Mouse (Mus musculus): ENCODE measurements at regions not wholly inside any gene's neighbourhood (a gene's known extent, or its start where the extent isn't known, plus 50 kb on each side); places are given as distances from the start of the nearest gene placed in this dataset.

DNA sequence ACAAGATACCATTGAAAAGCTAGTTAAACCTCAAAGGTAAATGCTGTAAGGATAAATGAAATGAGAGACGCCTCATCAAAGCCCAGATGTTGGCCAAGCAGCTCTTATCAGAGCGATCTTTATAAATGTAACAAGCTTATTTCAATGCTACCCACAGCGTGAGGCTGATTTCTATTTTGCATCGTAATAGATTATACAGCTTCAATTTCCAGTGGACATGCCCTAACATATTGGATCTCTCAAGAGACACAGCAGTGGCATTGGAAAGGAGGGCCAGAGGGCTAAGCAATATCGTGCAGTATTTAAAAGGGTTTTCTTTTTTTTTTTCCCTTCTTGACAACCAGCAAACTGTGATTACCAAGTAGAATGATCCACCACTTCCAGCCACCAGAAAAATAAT is 106.5 kb upstream of the Bet1 start:
- DNase-seq (ENCODE audit: low spot score), result no peak
- H3K36me3 ChIP-seq (ENCODE audit: insufficient read depth, low read length), result no peaks in the 10 kb centered on the region
- no peak overlapping the region for H3K4me3 ChIP-seq (ENCODE audit: low read depth, low read length)
- WGBS, result 82% methylated on average over 5 of the region's 5 CpGs
- no peak for ATAC-seq
- H3K9me3 ChIP-seq (ENCODE audit: low read length), result no peaks in the 10 kb centered on the region
- no peaks in the 10 kb centered on the region for H3K27me3 ChIP-seq (replicated peaks; ENCODE audit: insufficient read depth, low read length)
- no peaks in the 10 kb centered on the region for H3K4me1 ChIP-seq (ENCODE audit: insufficient read depth, low read depth, low read length)
- TF ChIP-seq EP300 (IDR thresholded peaks at IDR 0.05), result no peak
- no peak for TF ChIP-seq CTCF (IDR thresholded peaks at IDR 0.05)
- H3K9ac ChIP-seq (replicated peaks; ENCODE audit: low read depth), result no peak overlapping the region
- no peak overlapping the region for H3K27ac ChIP-seq (ENCODE audit: low read length)
- H3K4me2 ChIP-seq (replicated peaks; ENCODE audit: low read depth, low read length), result no peak overlapping the region

GRCm38 (mm10) chr6:4201176-4201575 is 114.4 kb upstream of the Bet1 start:
- DNase-seq (ENCODE audit: low spot score) (no peak), ATAC-seq (no peak)
- TF ChIP-seq CTCF (IDR thresholded peaks at IDR 0.05) (no peak), EP300 (IDR thresholded peaks at IDR 0.05) (no peak)
- H3K4me2 ChIP-seq (replicated peaks; ENCODE audit: low read depth, low read length), result no peak overlapping the region
- no peak overlapping the region for H3K9ac ChIP-seq (replicated peaks; ENCODE audit: low read depth)
- no peaks in the 10 kb centered on the region for H3K27me3 ChIP-seq (replicated peaks; ENCODE audit: insufficient read depth, low read length)
- H3K4me3 ChIP-seq (ENCODE audit: low read depth, low read length), result no peak overlapping the region
- H3K36me3 ChIP-seq (ENCODE audit: insufficient read depth, low read length), result no peaks in the 10 kb centered on the region
- WGBS, result 51% methylated on average over 2 of the region's 2 CpGs
- no peak overlapping the region for H3K27ac ChIP-seq (ENCODE audit: low read length)
- no peaks in the 10 kb centered on the region for H3K4me1 ChIP-seq (ENCODE audit: insufficient read depth, low read depth, low read length)
- H3K9me3 ChIP-seq (ENCODE audit: low read length), result no peaks in the 10 kb centered on the region

DNA sequence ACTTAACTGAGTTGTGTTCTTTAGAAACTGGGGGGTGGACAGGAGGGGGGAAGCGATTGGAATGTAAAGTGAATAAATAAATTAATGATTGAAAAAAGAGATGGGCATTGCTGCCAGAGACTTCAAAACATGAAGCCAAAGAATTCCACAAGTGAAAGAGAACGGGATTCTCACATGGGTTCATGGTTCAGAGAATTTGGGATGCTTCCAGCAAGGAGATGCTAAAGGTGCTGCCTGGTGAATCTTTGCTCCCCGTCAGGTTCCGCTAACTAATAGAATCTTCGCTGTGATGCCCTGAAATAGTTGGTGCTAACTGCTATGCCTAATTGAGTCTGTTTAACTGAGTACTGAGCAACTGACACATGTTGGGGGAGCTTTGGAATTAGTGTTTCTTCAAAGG is 118.9 kb upstream of the Bet1 start:
- Histone ChIP-seq H3K9me3 (ENCODE audit: low read length) (no peaks in the 10 kb centered on the region), H3K27ac (ENCODE audit: low read length) (no peak overlapping the region), H3K27me3 (replicated peaks; ENCODE audit: insufficient read depth, low read length) (no peaks in the 10 kb centered on the region), H3K4me3 (ENCODE audit: low read depth, low read length) (no peak overlapping the region), H3K4me1 (ENCODE audit: insufficient read depth, low read depth, low read length) (no peaks in the 10 kb centered on the region), H3K9ac (replicated peaks; ENCODE audit: low read depth) (no peak overlapping the region), H3K4me2 (replicated peaks; ENCODE audit: low read depth, low read length) (no peak overlapping the region), H3K36me3 (ENCODE audit: insufficient read depth, low read length) (no peaks in the 10 kb centered on the region)
- TF ChIP-seq EP300 (IDR thresholded peaks at IDR 0.05) (no peak), CTCF (IDR thresholded peaks at IDR 0.05) (no peak)
- DNase-seq (ENCODE audit: low spot score) (no peak), ATAC-seq (no peak)
- 87% methylated on average over 5 of the region's 5 CpGs for WGBS

- ATAC-seq, result no peak
- Histone ChIP-seq H3K27me3 (replicated peaks; ENCODE audit: insufficient read depth, low read length) (no peaks in the 10 kb centered on the region), H3K4me3 (ENCODE audit: low read depth, low read length) (no peak overlapping the region), H3K4me1 (ENCODE audit: insufficient read depth, low read depth, low read length) (no peaks in the 10 kb centered on the region), H3K9me3 (ENCODE audit: low read length) (no peaks in the 10 kb centered on the region), H3K9ac (replicated peaks; ENCODE audit: low read depth) (no peak overlapping the region), H3K4me2 (replicated peaks; ENCODE audit: low read depth, low read length) (no peak overlapping the region), H3K36me3 (ENCODE audit: insufficient read depth, low read length) (no peaks in the 10 kb centered on the region), H3K27ac (ENCODE audit: low read length) (no peak overlapping the region)
- DNase-seq (ENCODE audit: low spot score), result no peak
- WGBS, result 78% methylated on average over 9 of the region's 9 CpGs
- no peak for TF ChIP-seq CTCF (IDR thresholded peaks at IDR 0.05)
These were observed 158.7 kb upstream of the Bet1 start for GRCm38 (mm10) chr6:4245265-4246112.

DNA sequence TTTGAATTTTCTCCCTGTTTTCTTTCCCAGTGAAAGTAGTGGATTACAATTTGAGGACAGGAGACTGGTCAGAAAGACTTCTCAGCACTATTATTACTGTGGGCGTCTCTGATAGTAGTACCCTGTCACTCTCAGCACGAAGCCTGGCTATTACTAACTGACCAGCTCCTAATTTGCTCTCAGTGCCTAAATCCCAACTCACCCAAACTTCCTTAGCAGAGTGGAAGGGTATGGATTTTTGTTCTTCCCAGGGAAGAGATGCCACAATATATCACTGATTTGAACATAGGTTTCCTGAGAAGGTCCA is 159.3 kb upstream of the Bet1 start:
- Histone ChIP-seq H3K4me2 (replicated peaks; ENCODE audit: low read depth, low read length) (no peak overlapping the region), H3K4me3 (ENCODE audit: low read depth, low read length) (no peak overlapping the region), H3K27ac (ENCODE audit: low read length) (no peak overlapping the region), H3K9me3 (ENCODE audit: low read length) (no peaks in the 10 kb centered on the region), H3K9ac (replicated peaks; ENCODE audit: low read depth) (no peak overlapping the region), H3K27me3 (replicated peaks; ENCODE audit: insufficient read depth, low read length) (no peaks in the 10 kb centered on the region), H3K36me3 (ENCODE audit: insufficient read depth, low read length) (no peaks in the 10 kb centered on the region), H3K4me1 (ENCODE audit: insufficient read depth, low read depth, low read length) (no peaks in the 10 kb centered on the region)
- ATAC-seq (no peak), DNase-seq (ENCODE audit: low spot score) (no peak)
- 79% methylated on average over 2 of the region's 2 CpGs for WGBS
- TF ChIP-seq CTCF (IDR thresholded peaks at IDR 0.05), result no peak
- no peak for TF ChIP-seq EP300 (IDR thresholded peaks at IDR 0.05)

DNA sequence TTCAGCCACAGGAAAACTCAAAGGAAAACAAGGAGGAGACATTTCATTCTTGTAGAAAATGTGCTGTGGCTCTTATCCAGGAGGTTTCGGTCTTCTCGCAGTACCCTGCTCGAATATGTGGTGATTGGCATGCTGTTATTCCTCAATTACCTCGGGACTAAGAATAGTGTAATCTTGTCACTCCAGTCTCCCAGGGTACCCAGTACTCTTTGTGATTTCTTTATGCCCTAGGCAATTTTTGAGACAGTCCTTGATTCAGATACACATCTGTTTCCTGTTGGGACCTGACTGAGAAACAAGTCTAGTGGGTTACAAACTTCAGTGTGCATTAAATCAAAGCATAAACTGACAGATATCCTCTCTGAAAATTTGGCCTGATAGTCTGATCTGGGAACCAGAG is 189.8 kb upstream of the Bet1 start:
- H3K4me3 ChIP-seq (ENCODE audit: low read depth, low read length), result no peak overlapping the region
- no peak for DNase-seq (ENCODE audit: low spot score)
- no peaks in the 10 kb centered on the region for H3K4me1 ChIP-seq (ENCODE audit: insufficient read depth, low read depth, low read length)
- H3K9ac ChIP-seq (replicated peaks; ENCODE audit: low read depth), result no peak overlapping the region
- no peak for ATAC-seq
- H3K27me3 ChIP-seq (replicated peaks; ENCODE audit: insufficient read depth, low read length), result no peaks in the 10 kb centered on the region
- H3K36me3 ChIP-seq (ENCODE audit: insufficient read depth, low read length), result no peaks in the 10 kb centered on the region
- TF ChIP-seq EP300 (IDR thresholded peaks at IDR 0.05) (no peak), CTCF (IDR thresholded peaks at IDR 0.05) (no peak)
- WGBS, result 59% methylated on average over 4 of the region's 4 CpGs
- H3K9me3 ChIP-seq (ENCODE audit: low read length), result no peaks in the 10 kb centered on the region
- no peak overlapping the region for H3K4me2 ChIP-seq (replicated peaks; ENCODE audit: low read depth, low read length)
- no peak overlapping the region for H3K27ac ChIP-seq (ENCODE audit: low read length)

Data from lung, postnatal 0 days (tissue).